Mouse (Mus musculus): ENCODE results near the gene Erich6.
"Not testable (repeated sequence)": the region's sequence is repeated elsewhere in the genome, so short reads cannot be mapped to it uniquely, and the experiment has no call there.

Erich6 gene

DNA sequence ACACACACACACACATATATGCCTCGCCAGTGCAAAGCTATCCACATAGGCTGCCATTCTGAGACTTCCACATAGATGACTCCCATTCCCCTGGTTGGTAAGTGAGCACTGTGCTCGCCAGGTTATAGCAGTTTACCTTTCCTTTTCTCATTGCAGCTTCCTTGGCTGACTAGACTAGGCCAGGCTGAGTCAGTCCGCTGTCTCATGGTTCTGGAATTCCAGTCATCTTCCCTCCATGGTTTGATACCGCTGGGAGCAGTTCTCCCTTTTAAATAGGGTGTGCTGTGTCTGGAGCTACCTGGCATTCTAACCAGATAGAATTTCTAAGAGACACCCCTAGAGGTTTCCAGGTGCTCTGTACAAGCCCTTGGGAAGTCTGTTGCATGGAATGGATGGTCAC lies 9.2 kb upstream of the Erich6 start:
- no peak for DNase-seq (ENCODE audit: low read depth)

DNA sequence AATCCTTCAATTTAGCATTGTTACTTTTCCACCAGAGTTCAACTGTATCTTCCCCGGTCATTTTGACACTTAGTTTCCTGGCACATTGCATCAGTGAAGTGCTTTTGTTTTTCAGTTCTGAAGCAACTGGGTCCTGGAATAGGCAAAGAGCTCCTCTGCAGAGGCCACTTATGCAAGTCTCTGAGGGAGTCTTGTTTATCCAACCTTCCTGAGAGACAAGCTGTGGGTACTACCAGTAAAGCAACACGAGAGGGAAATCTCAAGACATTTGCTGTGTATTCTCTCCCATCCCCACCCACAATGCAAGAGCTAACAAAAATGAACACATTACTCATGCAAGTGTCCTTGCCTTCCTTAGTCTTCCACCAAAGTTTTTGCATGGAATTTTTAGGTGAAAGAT lies 5.3 kb downstream of the Erich6 start:
- no peak for DNase-seq (ENCODE audit: low read depth)

DNA sequence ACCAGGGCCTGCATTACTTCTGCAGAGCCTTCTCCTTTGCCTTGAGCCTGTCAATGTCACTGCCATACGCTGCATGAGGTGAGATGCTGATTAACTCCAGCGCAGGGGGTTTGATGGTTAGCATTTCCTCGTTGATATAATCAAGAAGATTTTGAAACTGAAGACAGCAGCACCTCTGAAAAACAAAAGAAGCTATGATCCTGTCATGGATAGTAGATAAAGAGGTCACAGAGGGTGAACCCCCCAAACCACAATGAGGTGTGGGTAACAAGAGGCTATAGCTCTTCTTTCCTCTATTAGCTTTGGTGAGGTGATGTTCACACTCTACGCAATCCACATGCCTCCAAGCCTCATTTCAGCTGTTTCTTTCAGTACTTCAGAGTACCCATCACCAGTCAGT lies 12.0 kb downstream of the Erich6 start:
- no peak for DNase-seq (ENCODE audit: low read depth)

DNA sequence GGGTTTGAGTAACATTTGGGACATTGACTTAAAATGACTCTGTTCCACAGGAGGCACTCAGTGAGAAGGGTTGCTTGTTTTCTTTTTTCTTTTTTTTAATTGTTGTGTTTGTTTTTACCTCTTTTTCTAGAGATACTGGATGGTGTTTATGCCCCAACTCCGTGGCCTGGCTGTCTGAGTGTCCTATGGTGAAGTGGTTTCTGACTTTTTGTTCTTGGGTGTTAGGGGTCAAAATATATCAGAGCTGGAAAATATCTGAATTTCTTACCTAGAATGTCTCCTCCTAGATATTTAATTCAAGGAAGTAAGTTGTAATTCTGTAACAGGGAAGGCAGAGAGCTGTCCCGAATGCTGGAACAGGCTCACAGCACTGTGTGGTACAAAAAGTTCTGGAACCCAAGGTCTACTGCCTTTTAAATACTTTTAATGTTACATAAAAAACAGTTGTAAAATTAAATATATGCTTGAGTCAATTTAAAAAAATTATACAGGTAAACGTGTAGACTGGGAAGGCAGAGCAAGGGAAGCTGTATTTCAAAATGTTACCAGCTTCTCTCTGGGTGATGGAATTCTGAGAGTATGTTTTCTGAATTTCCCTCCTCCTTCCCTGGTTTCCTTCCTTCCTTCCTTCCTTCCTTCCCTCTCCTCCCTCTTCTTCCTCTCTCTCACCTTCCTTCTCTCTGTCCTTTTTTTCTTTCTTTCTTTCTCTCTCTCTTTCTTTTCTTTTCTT lies 14.2 kb downstream of the Erich6 start:
- no peak for DNase-seq (ENCODE audit: low read depth)

DNA sequence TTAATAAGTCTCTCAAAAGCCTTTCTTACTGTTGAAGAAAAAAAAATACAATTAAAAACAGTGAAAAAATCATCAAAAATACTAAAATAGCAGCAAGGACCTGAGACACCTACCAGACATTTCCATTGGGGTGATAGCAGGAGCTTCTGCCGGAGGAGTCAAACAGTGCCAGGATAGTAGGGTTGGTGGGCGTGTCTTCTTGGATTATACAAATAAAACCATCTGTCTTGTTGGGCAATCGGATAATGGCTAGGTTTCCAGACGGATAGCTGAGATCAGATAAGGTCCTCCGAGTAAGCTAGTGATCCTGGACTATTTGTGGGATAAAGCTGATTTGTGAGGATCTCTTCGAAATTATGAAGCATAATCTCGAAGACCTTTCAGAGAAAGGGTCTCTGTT lies 15.9 kb downstream of the Erich6 start:
- no peak for DNase-seq (ENCODE audit: low read depth)

DNA sequence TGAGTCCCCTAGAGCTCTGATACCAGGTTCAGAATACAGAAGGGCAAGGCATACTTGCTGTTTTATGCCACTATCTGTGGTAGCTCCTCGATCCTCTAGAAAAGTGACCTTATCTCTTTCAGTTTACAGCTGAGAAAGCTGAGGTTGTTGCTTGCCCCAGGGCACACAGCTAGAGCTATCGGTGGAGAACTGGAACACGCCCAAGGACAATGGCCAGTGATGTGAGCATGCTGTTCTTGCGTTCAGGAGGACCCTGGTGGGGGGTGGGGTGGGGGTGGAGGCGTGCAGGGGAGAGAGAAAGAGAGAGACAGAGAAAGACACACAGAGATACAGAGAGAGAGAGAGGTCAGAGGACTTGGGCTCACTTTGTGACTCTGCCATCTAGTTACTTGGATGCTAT lies 27.0 kb downstream of the Erich6 start:
- no peak for DNase-seq (ENCODE audit: low read depth)

DNA sequence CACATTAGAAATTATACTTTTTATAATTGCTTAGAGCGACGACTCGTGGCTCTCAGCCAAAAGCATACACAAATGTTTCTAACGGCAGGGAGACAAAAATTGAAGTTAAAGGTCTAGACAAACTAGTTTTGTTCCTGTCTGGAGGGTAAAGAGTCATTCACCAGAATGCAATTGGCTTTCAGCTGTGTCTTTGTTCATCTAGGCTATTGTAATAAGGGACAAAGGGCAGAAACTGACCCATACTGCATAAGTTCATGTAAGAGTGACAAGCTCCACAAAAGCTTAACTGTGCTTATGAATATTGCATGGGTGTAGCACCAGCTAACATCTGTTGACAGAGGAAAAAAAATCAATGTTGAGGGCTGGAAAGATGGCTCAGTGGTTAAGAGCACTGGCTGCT lies 28.5 kb downstream of the Erich6 start:
- DNase-seq (ENCODE audit: low read depth) = no peak

DNA sequence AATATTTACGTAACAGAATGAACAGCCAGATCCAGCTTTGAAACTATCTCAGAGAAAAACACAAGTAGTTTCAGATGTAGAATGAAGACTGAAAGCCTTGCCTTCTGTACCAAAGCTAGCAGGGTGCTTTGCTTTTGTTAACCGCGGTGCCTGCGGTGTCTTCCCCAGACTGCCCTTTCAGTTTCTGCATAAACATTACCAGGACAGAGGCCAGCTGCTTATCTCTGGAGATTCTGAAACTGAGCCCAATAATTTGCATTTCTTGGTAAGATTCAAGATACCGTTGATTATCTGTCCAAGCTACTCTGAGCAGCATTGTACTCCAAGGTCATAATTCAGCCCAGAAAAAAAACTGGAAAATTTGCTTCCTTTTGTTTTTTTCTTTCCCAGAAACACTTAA lies 43.4 kb downstream of the Erich6 start:
- DNase-seq (ENCODE audit: low read depth) = no peak

DNA sequence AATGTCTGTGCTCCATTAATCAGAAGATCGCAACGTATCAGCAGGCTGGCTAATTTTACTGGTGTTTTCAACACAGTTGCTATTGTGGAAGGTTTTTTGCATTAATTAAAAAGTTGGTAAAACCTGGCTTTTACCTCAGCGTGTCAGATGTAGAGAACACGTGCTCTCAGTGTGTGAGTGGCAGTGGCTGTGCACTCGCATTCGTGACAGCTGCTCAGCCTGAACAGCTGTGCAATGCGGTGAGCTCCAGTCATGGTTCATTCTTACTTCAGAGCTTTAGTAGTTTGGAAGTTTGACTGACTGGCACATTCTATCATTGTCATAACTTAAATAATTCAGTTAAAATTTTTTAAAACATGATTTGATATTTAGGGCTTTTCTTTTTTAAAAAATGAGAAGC lies 44.3 kb downstream of the Erich6 start:
- not testable (repeated sequence) for DNase-seq (ENCODE audit: low read depth)

DNA sequence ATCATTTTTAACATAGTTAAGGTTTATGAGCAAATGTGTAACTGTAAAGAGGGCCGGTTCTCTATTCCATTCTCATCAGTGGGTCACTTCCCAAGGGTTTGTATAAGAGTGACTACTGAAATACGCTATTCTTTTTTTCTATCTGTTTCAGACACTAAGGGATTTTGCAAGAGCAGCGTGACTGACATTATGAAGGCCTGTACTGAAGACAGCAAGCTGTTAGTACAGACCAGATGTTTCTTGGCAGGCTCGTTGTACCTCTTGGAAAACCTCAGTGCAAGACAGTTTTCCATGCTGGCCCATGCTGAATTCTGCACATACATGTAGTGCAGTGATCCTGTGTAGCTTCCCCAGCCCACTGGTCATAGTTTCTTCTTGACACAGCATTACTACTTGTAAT lies 46.5 kb downstream of the Erich6 start:
- DNase-seq (ENCODE audit: low read depth) = not testable (repeated sequence)

DNA sequence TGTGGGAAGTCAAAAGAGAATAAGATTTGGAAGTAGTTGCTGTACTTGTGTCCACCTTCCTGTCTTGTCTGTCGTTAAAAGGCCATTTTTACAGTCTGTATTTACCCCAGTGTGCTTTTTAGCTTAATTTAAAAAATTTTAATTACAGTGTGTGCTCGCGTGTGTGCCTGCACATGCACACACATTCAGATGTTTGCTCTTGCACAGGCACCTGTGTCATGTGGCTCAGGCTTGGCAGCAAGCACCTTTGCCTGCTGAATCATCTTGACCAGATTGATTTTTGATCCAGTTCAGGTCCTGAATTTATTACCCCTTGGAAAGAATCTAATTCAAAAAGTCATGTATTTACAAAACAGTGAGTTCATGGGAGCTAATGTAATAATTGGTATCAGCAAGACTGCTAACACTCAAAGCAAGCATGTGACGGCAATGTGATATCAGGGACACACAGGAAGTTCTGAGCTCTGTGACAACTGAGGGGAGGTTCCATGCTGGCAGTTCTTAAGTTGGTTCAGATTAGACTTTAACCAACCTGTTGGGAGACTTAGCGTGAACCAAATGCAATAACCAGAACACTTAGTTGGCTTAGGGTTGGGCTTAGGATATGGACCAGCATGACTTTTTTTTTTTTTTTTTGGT lies 54.1 kb downstream of the Erich6 start:
- DNase-seq (ENCODE audit: low read depth) = peak; percentile 60

DNA sequence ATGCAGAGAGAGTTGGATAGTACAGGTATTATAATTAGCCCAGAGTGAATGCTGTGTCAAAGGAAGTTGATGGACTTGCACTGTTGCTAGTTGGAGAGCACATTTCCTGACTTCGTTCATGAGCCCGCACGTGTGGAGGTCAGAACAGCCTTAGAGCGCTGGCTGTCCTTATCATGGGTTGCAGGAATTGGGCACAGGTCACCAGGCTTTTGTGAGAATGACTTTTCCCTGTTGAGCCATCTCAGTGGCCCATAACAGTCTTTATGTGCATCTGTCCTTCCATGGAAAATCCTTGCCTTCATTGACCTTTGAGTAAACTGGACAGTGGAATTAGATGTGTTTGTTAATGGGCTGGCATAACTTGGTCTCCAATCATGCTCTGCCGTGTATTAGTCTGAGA lies 54.7 kb downstream of the Erich6 start:
- DNase-seq (ENCODE audit: low read depth) = no peak

DNA sequence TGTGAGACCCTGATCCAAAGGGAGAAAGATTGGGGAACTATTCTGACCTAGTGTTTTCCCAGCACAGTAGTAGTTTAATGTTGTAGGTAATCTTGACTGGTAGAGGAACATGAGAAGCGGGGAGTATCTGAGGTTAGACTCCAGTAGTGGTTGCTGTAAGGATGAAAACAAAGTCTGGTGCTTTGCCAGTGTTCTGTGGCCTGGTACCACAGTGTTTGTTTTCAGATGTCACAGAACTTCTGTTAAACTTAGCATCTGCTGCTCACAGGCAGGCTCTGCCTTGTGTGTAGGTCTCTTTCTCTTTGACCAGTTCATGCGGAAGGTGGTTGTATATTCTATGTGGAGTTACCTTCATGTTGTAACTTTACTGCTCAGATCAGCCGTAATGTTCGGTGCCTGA lies 55.5 kb downstream of the Erich6 start:
- no peak for DNase-seq (ENCODE audit: low read depth)

DNA sequence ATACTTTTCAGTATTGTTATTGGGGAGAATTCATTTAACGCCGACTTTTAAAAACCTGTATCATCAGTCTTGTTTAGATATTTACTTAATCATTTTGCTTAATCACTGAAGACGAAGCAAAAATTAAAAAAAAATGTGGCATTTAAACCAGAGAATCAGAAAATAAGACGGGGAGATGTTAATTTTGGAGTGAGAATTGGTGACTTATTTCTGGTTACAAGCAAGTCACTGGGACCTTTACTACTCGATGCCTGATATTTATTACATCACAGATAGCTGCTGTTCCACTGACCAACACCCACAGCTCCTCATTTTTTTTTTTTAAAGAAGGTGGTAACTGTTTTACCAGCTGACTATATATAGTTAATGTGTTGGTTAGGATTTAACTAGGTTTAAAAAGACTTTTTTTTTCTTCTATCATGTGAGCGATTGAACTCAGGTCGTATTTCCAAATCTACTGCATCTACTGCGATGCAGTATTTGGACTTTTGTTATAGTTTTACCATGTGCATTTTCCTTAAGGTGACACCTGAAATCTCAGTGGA lies 59.4 kb downstream of the Erich6 start:
- DNase-seq (ENCODE audit: low read depth) = no peak

DNA sequence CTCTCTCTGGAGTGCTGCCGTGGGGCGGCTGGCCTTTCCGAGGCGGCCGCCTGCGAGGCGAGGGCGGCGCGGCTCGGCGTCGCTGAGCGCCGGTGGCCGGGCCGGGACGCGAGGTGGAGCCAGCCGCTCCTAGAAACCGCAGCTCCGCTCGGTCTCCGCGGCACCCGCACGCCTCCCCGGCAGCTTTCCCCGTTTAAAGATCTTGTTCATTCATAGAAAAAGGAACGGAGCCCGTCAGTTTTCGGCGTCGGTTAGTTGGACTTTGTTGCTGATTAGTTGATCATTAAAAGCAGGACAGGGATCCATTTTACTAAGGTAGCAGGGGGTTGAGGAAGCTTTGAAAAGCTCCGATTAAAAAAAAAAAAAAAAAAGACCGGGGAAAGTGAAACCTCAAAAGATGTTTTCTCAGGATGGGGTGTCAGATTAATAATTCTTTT lies 59.9 kb downstream of the Erich6 start:
- DNase-seq (ENCODE audit: low read depth) = no peak

DNA sequence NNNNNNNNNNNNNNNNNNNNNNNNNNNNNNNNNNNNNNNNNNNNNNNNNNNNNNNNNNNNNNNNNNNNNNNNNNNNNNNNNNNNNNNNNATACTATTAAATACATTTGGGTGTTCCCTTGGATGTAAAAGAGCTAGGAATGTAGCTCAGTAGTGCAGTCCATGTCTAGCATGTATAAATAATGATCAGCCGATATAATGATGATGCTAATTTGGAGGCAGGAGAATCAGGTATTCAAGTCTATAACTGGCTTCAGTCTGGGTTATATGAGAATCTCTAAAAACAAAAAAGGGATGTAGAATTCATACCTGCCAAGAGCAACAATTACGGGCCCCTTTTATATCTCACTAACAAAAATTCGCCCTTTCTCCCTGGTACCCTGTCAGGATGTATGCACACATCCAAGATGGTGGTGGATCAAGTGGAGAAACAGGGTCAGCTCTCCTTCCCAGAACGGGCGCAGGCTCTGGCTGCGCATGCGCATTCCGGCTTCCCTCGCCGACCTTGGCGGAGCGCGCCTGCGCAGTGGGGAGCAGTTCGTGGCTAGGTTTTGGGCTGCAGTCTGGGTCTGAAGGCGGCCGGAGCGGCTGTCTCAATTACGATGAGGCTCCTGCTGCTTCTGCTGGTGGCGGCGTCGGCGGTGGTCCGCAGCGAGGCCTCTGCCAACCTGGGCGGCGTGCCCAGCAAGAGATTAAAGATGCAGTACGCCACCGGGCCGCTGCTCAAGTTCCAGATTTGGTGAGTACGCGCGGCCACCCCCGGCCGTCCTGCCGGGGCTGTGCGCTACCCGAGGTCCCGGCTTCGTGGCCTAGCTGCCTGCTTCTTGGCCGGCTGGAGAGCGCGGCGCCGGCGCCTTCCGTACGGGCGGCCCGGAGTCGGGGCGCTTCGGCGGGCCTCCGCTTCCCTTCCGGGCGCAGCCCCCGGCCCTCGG lies 60.6 kb downstream of the Erich6 start, which contains the start of gene Selenot:
TSS of gene Selenot (plus strand) at position 500 of the 930 bp plus-strand sequence.
- DNase-seq (ENCODE audit: low read depth) = peak; percentile 89

DNA sequence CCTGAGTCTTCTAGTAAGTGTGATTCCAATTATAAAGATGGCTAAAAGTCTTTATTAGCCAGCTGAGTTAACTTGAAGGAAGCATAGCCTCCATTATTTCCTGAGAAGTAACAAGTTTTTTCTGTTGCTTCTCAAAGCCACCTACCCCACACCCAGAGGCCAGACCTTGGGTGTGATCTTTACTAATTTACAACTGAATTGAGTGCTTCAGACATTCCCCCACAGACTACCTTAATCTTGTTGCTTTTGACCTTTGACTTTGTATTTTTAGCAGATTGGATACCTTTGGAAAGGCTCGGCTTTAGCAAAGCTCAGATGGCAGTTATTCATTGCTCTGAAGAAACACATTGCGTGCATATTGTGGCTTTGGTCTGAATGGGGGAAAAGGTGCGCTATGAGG lies 66.2 kb downstream of the Erich6 start:
- no peak for DNase-seq (ENCODE audit: low read depth)

All from c-Kit-positive CD71-positive TER-119-negative erythroid progenitor cells, embryonic 14.5 days (primary cell).